Comparison of ENCODE assay signal across 7 mouse cellular contexts in genomic region chr8:87656484-87657230, GRCm38 (mm10).
DNase-seq lines count a peak whose midpoint lies in the region; ATAC-seq and TF ChIP-seq lines count a peak whose summit lies in the region.

No protein-coding gene starts in this region.

- intact Hi-C loops in gastrocnemius, adult 2 months (cut with DNase I): no loop called here

- H3K4me2 ChIP-seq in hindbrain, embryonic 14.5 days (replicated peaks): peak overlapping the region; percentile 57
- peak overlapping the region; percentile 68 for H3K4me2 ChIP-seq in limb, embryonic 12.5 days
- H3K4me2 ChIP-seq in midbrain, embryonic 13.5 days (replicated peaks): peak overlapping the region; percentile 58

- H3K9ac ChIP-seq in hindbrain, embryonic 14.5 days: 0 out of 2 replicates have a peak overlapping the region, but pooled peaks have one; percentile 25
- H3K9ac ChIP-seq in limb, embryonic 12.5 days (replicated peaks): peak overlapping the region; percentile 27
- H3K9ac ChIP-seq in midbrain, embryonic 13.5 days (replicated peaks): no peak overlapping the region; the same call in 1 of the 2 replicates

- H3K9me3 ChIP-seq in hindbrain, embryonic 14.5 days (ENCODE audit: control insufficient read depth, low read length): no peaks in the 10 kb centered on the region
- no peaks in the 10 kb centered on the region for H3K9me3 ChIP-seq in limb, embryonic 12.5 days
- H3K9me3 ChIP-seq in midbrain, embryonic 13.5 days: no peaks in the 10 kb centered on the region

- WGBS in hindbrain, embryonic 14.5 days: 11% methylated on average over 35 of the region's 35 CpGs
- 6% methylated on average over 35 of the region's 35 CpGs for WGBS in limb, embryonic 12.5 days
- 9% methylated on average over 35 of the region's 35 CpGs for WGBS in midbrain, embryonic 13.5 days

- peak overlapping the region; percentile 81 for H3K27ac ChIP-seq in gastrocnemius, adult 2 months
- no peak overlapping the region for H3K27ac ChIP-seq in hindbrain, embryonic 14.5 days
- H3K27ac ChIP-seq in limb, embryonic 12.5 days: no peak overlapping the region
- H3K27ac ChIP-seq in midbrain, embryonic 13.5 days: no peak overlapping the region

- H3K4me3 ChIP-seq in gastrocnemius, adult 2 months: peak overlapping the region; percentile 75
- H3K4me3 ChIP-seq in hindbrain, embryonic 14.5 days (replicated peaks; ENCODE audit: low read length): peak overlapping the region; percentile 30
- peak overlapping the region; percentile 43 for H3K4me3 ChIP-seq in limb, embryonic 12.5 days (replicated peaks)
- H3K4me3 ChIP-seq in midbrain, embryonic 13.5 days (replicated peaks): peak overlapping the region; percentile 34

- no peaks in the 10 kb centered on the region for H3K27me3 ChIP-seq in hindbrain, embryonic 14.5 days (ENCODE audit: control insufficient read depth, insufficient read depth, low read length)
- H3K27me3 ChIP-seq in limb, embryonic 12.5 days: peaks cover 18% of the 10 kb centered on the region
- peaks cover 5% of the 10 kb centered on the region; the same call in 1 of the 2 replicates for H3K27me3 ChIP-seq in midbrain, embryonic 13.5 days
- no peaks in the 10 kb centered on the region for H3K27me3 ChIP-seq in splenic B cell, adult 2 months (ENCODE audit: control insufficient read depth, insufficient read depth, low read length, poor library complexity, severe bottlenecking)

- no peaks in the 10 kb centered on the region for H3K36me3 ChIP-seq in hindbrain, embryonic 14.5 days (replicated peaks; ENCODE audit: control insufficient read depth, insufficient read depth)
- no peaks in the 10 kb centered on the region for H3K36me3 ChIP-seq in limb, embryonic 12.5 days
- no peaks in the 10 kb centered on the region for H3K36me3 ChIP-seq in midbrain, embryonic 13.5 days
- H3K36me3 ChIP-seq in splenic B cell, adult 2 months (ENCODE audit: control insufficient read depth, insufficient read depth, low read length, poor library complexity, severe bottlenecking): no peaks in the 10 kb centered on the region

- DNase-seq in adrenal gland, adult 8-10 months: peak; percentile 53
- DNase-seq in cerebellum, adult 9-10 months: peak; percentile 59
- DNase-seq in gastrocnemius, adult 2 months: peak; percentile 92
- DNase-seq in hindbrain, embryonic 14.5 days (ENCODE audit: low spot score): peak; percentile 60
- peak; percentile 78 for DNase-seq in splenic B cell, adult 2 months (ENCODE audit: low read depth, low spot score)

- ATAC-seq in hindbrain, embryonic 14.5 days (ENCODE audit: low FRiP score): peak; percentile 66
- peak; percentile 76; the same call in 1 of the 2 replicates for ATAC-seq in limb, embryonic 12.5 days (ENCODE audit: insufficient number of reproducible peaks, insufficient read depth, low FRiP score, low TSS enrichment, low read depth)
- peak; percentile 62 for ATAC-seq in midbrain, embryonic 13.5 days

- no peak for TF ChIP-seq CTCF in gastrocnemius, adult 2 months (IDR thresholded peaks at IDR 0.05)

- H3K4me1 ChIP-seq in hindbrain, embryonic 14.5 days (replicated peaks; ENCODE audit: control insufficient read depth, insufficient read depth, low read length): peaks cover 37% of the 10 kb centered on the region
- H3K4me1 ChIP-seq in limb, embryonic 12.5 days (replicated peaks): peaks cover 34% of the 10 kb centered on the region
- H3K4me1 ChIP-seq in midbrain, embryonic 13.5 days (replicated peaks): peaks cover 38% of the 10 kb centered on the region
